Mouse (Mus musculus) liver, embryonic 11.5 days (tissue): ENCODE measurements around the gene Igfbp7. TPM values are rescaled to one million over a fixed set of nuclear protein-coding genes. Genes with fewer than 3 reads are reported as not detected.

Experiments used
- ATAC-seq: fragments of 200-750 bp; cut with Nextera tagmentation; replicated peaks from 2 replicates; pipeline ENCODE4 v1.8.0; 2017; ENCODE audit warnings: moderate number of reproducible peaks, mild to moderate bottlenecking, moderate TSS enrichment, moderate library complexity; ENCODE audit not compliant: low FRiP score
- DNase-seq: peaks from one replicate; pipeline ENCODE4 v3.0.0-alpha.2; 2017; ENCODE audit warnings: low spot score
- H3K27ac ChIP-seq: fragments of 300-500 bp; sonication (generic); 2 replicates; pipeline ENCODE4 v1.5.1; 2014; ENCODE audit warnings: mild to moderate bottlenecking, low read depth, low read length, control low read depth
- H3K27me3 ChIP-seq: fragments of 300-500 bp; sonication (generic); replicated peaks from 2 replicates; pipeline ENCODE4 v1.6.1; 2014; ENCODE audit warnings: low read length, mixed read lengths; ENCODE audit not compliant: control insufficient read depth, insufficient read depth
- H3K36me3 ChIP-seq: fragments of 300-500 bp; sonication (generic); 2 replicates; pipeline ENCODE4 v1.6.1; 2014; ENCODE audit warnings: mild to moderate bottlenecking, low read length, moderate library complexity, mixed read lengths; ENCODE audit not compliant: control insufficient read depth, insufficient read depth
- H3K4me1 ChIP-seq: fragments of 300-500 bp; sonication (generic); replicated peaks from 2 replicates; pipeline ENCODE4 v1.6.1; 2014; ENCODE audit warnings: low read length, mixed read lengths; ENCODE audit not compliant: control insufficient read depth, insufficient read depth
- H3K4me2 ChIP-seq: fragments of 300-500 bp; sonication (generic); 2 replicates; pipeline ENCODE4 v1.6.1; 2014; ENCODE audit warnings: mild to moderate bottlenecking, control low read depth, moderate library complexity
- H3K4me3 ChIP-seq: fragments of 300-500 bp; sonication (generic); 2 replicates; pipeline ENCODE4 v1.5.1; 2014; ENCODE audit warnings: low read depth, low read length, control low read depth
- H3K9ac ChIP-seq: fragments of 300-500 bp; sonication (generic); 2 replicates; pipeline ENCODE4 v1.6.1; 2014; ENCODE audit warnings: low read depth, low read length, control low read depth
- H3K9me3 ChIP-seq: fragments of 300-500 bp; sonication (generic); 2 replicates; pipeline ENCODE4 v1.6.1; 2016; ENCODE audit warnings: low read length, inconsistent platforms, mixed read lengths; ENCODE audit not compliant: control insufficient read depth
- WGBS: fragments of 180-500 bp; shearing (Covaris S2); extraction: QIAGEN DNeasy Blood & Tissue Kit; methylation state at CpG from one replicate; pipeline ENCODE4 v1.1.7; 2014; 5-methylcytosine and 5-hydroxymethylcytosine counted together
- polyA plus RNA-seq: library from polyadenylated mRNA; unstranded; fragments of >200 nt; fragmentation: Nextera tagmentation; extraction: Ambion mirVana; gene quantifications from 2 replicates; pipeline ENCODE4 v1.2.1, GENCODE M21; 2014

Igfbp7 gene
- polyA plus RNA-seq, 1 experiment from 2014 or later: 8.6 TPM

GRCm38 (mm10) chr5:77433561-77433960, 25.7 kb upstream of the Igfbp7 start:
- H3K4me2 ChIP-seq: no peak overlapping the region
- H3K27ac ChIP-seq: no peak overlapping the region
- H3K4me3 ChIP-seq: no peak overlapping the region
- H3K27me3 ChIP-seq: no peaks in the 10 kb centered on the region
- ATAC-seq (no peak), DNase-seq (no peak)
- no peaks in the 10 kb centered on the region for H3K9me3 ChIP-seq
- H3K4me1 ChIP-seq: no peaks in the 10 kb centered on the region
- WGBS: 78% methylated on average over 9 of the region's 9 CpGs
- H3K36me3 ChIP-seq: no peaks in the 10 kb centered on the region
- H3K9ac ChIP-seq: no peak overlapping the region

- 62% methylated on average over 3 of the region's 3 CpGs for WGBS
- Histone ChIP-seq H3K4me2 (no peak overlapping the region), H3K9me3 (no peaks in the 10 kb centered on the region), H3K4me1 (no peaks in the 10 kb centered on the region), H3K9ac (no peak overlapping the region), H3K36me3 (no peaks in the 10 kb centered on the region), H3K4me3 (no peak overlapping the region), H3K27me3 (no peaks in the 10 kb centered on the region), H3K27ac (no peak overlapping the region)
- ATAC-seq (no peak), DNase-seq (no peak)
Observed at GRCm38 (mm10) chr5:77433119-77433518, 25.3 kb upstream of the Igfbp7 start.

GRCm38 (mm10) chr5:77432446-77432845, 24.6 kb upstream of the Igfbp7 start:
- 67% methylated on average over 2 of the region's 2 CpGs for WGBS
- Histone ChIP-seq H3K4me3 (no peak overlapping the region), H3K9me3 (no peaks in the 10 kb centered on the region), H3K4me1 (no peaks in the 10 kb centered on the region), H3K27ac (no peak overlapping the region), H3K27me3 (no peaks in the 10 kb centered on the region), H3K4me2 (no peak overlapping the region), H3K36me3 (no peaks in the 10 kb centered on the region), H3K9ac (no peak overlapping the region)
- DNase-seq (no peak), ATAC-seq (no peak)

GRCm38 (mm10) chr5:77431068-77431467, 23.2 kb upstream of the Igfbp7 start:
- no peak overlapping the region for H3K27ac ChIP-seq
- no peaks in the 10 kb centered on the region for H3K4me1 ChIP-seq
- no peaks in the 10 kb centered on the region for H3K36me3 ChIP-seq
- no peaks in the 10 kb centered on the region for H3K9me3 ChIP-seq
- no peak overlapping the region for H3K4me3 ChIP-seq
- no peak overlapping the region for H3K4me2 ChIP-seq
- DNase-seq (no peak), ATAC-seq (no peak)
- H3K27me3 ChIP-seq: no peaks in the 10 kb centered on the region
- H3K9ac ChIP-seq: no peak overlapping the region
- 77% methylated on average over 9 of the region's 9 CpGs for WGBS

- H3K4me3 ChIP-seq: no peak overlapping the region
- no peak for DNase-seq
- ATAC-seq: no peak
- no peaks in the 10 kb centered on the region for H3K36me3 ChIP-seq
- no peaks in the 10 kb centered on the region for H3K27me3 ChIP-seq
- no peak overlapping the region for H3K27ac ChIP-seq
- no peaks in the 10 kb centered on the region for H3K9me3 ChIP-seq
- WGBS: 86% methylated on average over 11 of the region's 11 CpGs
- H3K9ac ChIP-seq: no peak overlapping the region
- no peak overlapping the region for H3K4me2 ChIP-seq
- H3K4me1 ChIP-seq: no peaks in the 10 kb centered on the region
Observed at GRCm38 (mm10) chr5:77430471-77430870, 22.6 kb upstream of the Igfbp7 start.

- no peaks in the 10 kb centered on the region for H3K4me1 ChIP-seq
- ATAC-seq (no peak), DNase-seq (no peak)
- H3K9me3 ChIP-seq: no peaks in the 10 kb centered on the region
- no peak overlapping the region for H3K4me2 ChIP-seq
- 91% methylated on average over 4 of the region's 4 CpGs for WGBS
- H3K9ac ChIP-seq: no peak overlapping the region
- H3K36me3 ChIP-seq: no peaks in the 10 kb centered on the region
- no peaks in the 10 kb centered on the region for H3K27me3 ChIP-seq
- no peak overlapping the region for H3K4me3 ChIP-seq
- no peak overlapping the region for H3K27ac ChIP-seq
Observed at GRCm38 (mm10) chr5:77430049-77430448, 22.2 kb upstream of the Igfbp7 start.

GRCm38 (mm10) chr5:77428526-77428925, 20.7 kb upstream of the Igfbp7 start:
- Histone ChIP-seq H3K27ac (no peak overlapping the region), H3K9ac (no peak overlapping the region), H3K4me2 (no peak overlapping the region), H3K4me1 (no peaks in the 10 kb centered on the region), H3K36me3 (no peaks in the 10 kb centered on the region), H3K4me3 (no peak overlapping the region), H3K27me3 (no peaks in the 10 kb centered on the region), H3K9me3 (no peaks in the 10 kb centered on the region)
- ATAC-seq: no peak
- no peak for DNase-seq
- WGBS: 77% methylated on average over 4 of the region's 4 CpGs

GRCm38 (mm10) chr5:77427986-77428385, 20.1 kb upstream of the Igfbp7 start:
- no peak overlapping the region for H3K27ac ChIP-seq
- H3K4me3 ChIP-seq: no peak overlapping the region
- no peaks in the 10 kb centered on the region for H3K36me3 ChIP-seq
- H3K9me3 ChIP-seq: no peaks in the 10 kb centered on the region
- no peak for DNase-seq
- no peaks in the 10 kb centered on the region for H3K27me3 ChIP-seq
- no peak overlapping the region for H3K4me2 ChIP-seq
- ATAC-seq: no peak
- H3K4me1 ChIP-seq: no peaks in the 10 kb centered on the region
- WGBS: 94% methylated on average over 5 of the region's 5 CpGs
- H3K9ac ChIP-seq: no peak overlapping the region

GRCm38 (mm10) chr5:77425721-77426500, 18.1 kb upstream of the Igfbp7 start:
- Histone ChIP-seq H3K4me1 (no peaks in the 10 kb centered on the region), H3K27ac (no peak overlapping the region), H3K9ac (no peak overlapping the region), H3K36me3 (no peaks in the 10 kb centered on the region), H3K4me3 (no peak overlapping the region), H3K27me3 (no peaks in the 10 kb centered on the region), H3K4me2 (no peak overlapping the region), H3K9me3 (no peaks in the 10 kb centered on the region)
- no peak for DNase-seq
- 68% methylated on average over 7 of the region's 7 CpGs for WGBS
- no peak for ATAC-seq
